8 mouse cellular contexts compared by ENCODE assay signal in genomic region chr1:151025049-151025773, GRCm38 (mm10). TPM values are rescaled to one million over a fixed set of nuclear protein-coding genes. Genes with fewer than 3 reads are reported as not detected.
DNase-seq lines count a peak whose midpoint lies in the region; ATAC-seq and TF ChIP-seq lines count a peak whose summit lies in the region.

No protein-coding gene starts in this region.

- H3K4me3 ChIP-seq in bone marrow, adult 2 months (replicated peaks; ENCODE audit: control insufficient read depth, low read depth, low read length), result peak overlapping the region; percentile 13
- no peak overlapping the region for H3K4me3 ChIP-seq in forebrain, embryonic 16.5 days (replicated peaks; ENCODE audit: low read length)

- H3K9ac ChIP-seq in forebrain, embryonic 16.5 days (replicated peaks; ENCODE audit: low read depth, low read length), result no peak overlapping the region

- H3K4me2 ChIP-seq in forebrain, embryonic 16.5 days (ENCODE audit: low read length), result no peak overlapping the region

- no peak for ATAC-seq in forebrain, embryonic 16.5 days

- TF ChIP-seq CTCF in bone marrow, adult 2 months (IDR thresholded peaks at IDR 0.05; ENCODE audit: control insufficient read depth, insufficient read depth, low read length), result no peak

- intact Hi-C loops in left cerebral cortex, postnatal 36 days (cut with DNase I), result no loop called here

- 28% methylated on average over 19 of the region's 19 CpGs for WGBS in bone marrow, adult 2 months
- 91% methylated on average over 19 of the region's 19 CpGs for WGBS in forebrain, embryonic 16.5 days

- no peak overlapping the region for H3K27ac ChIP-seq in bone marrow, adult 2 months (ENCODE audit: control insufficient read depth, insufficient read depth, low read depth, low read length, poor library complexity)
- no peak overlapping the region for H3K27ac ChIP-seq in forebrain, embryonic 16.5 days (ENCODE audit: low read length)

- no peak for TF ChIP-seq POLR2A in bone marrow, adult 2 months (IDR thresholded peaks at IDR 0.05; ENCODE audit: borderline replicate concordance, control insufficient read depth, low read depth, low read length)

- H3K4me1 ChIP-seq in bone marrow, adult 2 months (ENCODE audit: control insufficient read depth, insufficient read depth, low read length), result no peaks in the 10 kb centered on the region
- no peaks in the 10 kb centered on the region for H3K4me1 ChIP-seq in forebrain, embryonic 16.5 days (replicated peaks; ENCODE audit: control insufficient read depth, insufficient read depth, low read length)

- no peaks in the 10 kb centered on the region for H3K27me3 ChIP-seq in forebrain, embryonic 16.5 days (replicated peaks; ENCODE audit: control insufficient read depth, insufficient read depth, low read length)

- DNase-seq in CD4-positive, CD25-positive, alpha-beta regulatory T cell, adult 2 months (ENCODE audit: low read depth, low spot score), result peak; percentile 77
- DNase-seq in kidney, adult 9 months, result peak; percentile 59
- peak; percentile 73 for DNase-seq in lung, postnatal 25 days (ENCODE audit: low spot score)
- peak; percentile 82 for DNase-seq in yolk sac, embryonic 10.5 days (ENCODE audit: low spot score)
- DNase-seq in Muller cell, postnatal 12 days (ENCODE audit: inconsistent ontology term), result no peak
- no peak for DNase-seq in left cerebral cortex, postnatal 36 days (ENCODE audit: low spot score in 2 of 2)

- no peaks in the 10 kb centered on the region for H3K36me3 ChIP-seq in forebrain, embryonic 16.5 days (ENCODE audit: control insufficient read depth, insufficient read depth)

- no peaks in the 10 kb centered on the region for H3K9me3 ChIP-seq in forebrain, embryonic 16.5 days (ENCODE audit: control insufficient read depth, low read length)

RNA-seq across cellular contexts. Expression of gene Hmcn1, which starts 32.0 kb away (rescaled TPM):
- polyA plus RNA-seq in bone marrow, adult 2 months (2011; ENCODE audit: insufficient read depth, insufficient read length, low replicate concordance, missing spikeins), result 0.25 TPM in 1 of 2 replicates, not detected in the other
- 0.81 and 1.3 TPM in 2 replicates for polyA plus RNA-seq in forebrain, embryonic 16.5 days (2015; fragmentation: Nextera tagmentation; extraction: Ambion mirVana)
- total RNA-seq in left cerebral cortex, postnatal 36 days (2021), result 1 to 10 TPM; 1.9 to 2.2 TPM

Comparison
In these comparisons a context has a peak if more than half of its experiments do, and no peak if none do; other contexts are left out.
1. DNase-seq: peak in CD4-positive, CD25-positive, alpha-beta regulatory T cell, adult 2 months (single experiment), kidney, adult 9 months (single experiment), lung, postnatal 25 days (single experiment) and yolk sac, embryonic 10.5 days (single experiment); none in Muller cell, postnatal 12 days (single experiment) and left cerebral cortex, postnatal 36 days (0 of 2).